Mouse (Mus musculus): ENCODE results near the gene Abcc8.

DNA sequence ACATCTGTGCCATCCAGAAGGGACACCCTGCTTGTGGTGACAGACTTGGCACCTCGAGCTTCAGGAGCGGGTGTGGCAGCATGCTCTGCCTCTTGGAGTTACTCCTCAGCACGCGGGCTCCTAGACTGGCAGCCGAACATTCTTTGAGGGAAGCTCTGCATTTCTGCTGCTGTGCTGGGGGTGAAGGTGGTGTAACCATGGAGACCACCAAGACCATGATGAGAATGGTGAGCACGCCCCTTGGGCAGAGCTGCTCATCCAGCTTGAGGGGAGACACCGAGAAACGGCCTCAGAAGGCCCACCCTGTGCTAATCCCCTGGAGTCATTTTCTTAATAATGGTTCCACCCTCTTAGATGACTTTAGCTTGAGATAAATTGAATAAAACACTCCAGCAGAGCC, 87.0 kb downstream of the Abcc8 start:
- TF ChIP-seq POLR2A (IDR thresholded peaks at IDR 0.05; ENCODE audit: insufficient read depth, low read depth, low read length), result no peak
- no peak for TF ChIP-seq CTCF (IDR thresholded peaks at IDR 0.05; ENCODE audit: insufficient read depth, low read depth, low read length)

Data from olfactory bulb, adult 2 months (tissue).